Mouse (Mus musculus): ENCODE measurements around the gene Clcnkb. TPM values are rescaled to one million over a fixed set of nuclear protein-coding genes. Genes with fewer than 3 reads are reported as not detected.

The Clcnkb gene
- polyA plus RNA-seq, 1 experiment from 2014 or later, result 1.2 TPM

DNA sequence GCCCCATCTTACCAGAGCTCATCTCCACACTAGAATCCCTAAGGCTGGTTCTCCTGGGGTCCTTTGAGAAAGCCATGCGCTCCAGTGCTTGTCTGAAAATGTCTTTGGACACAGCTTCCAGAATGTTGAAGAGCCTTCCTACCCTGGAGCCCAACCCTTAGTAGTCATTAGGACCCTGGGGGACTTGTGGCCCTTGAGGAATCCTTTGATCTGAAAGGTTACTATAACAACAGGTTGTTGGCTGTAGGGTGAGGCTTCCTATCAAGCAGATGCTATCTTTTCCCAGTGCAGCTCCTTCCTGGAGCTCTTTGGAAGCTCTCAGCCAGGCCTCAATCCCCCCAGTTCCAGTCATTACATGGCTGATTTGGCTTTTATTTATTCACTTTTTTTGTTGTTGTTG is 20.2 kb upstream of the Clcnkb start, which contains the start of gene Srarp:
TSS of gene Srarp (minus strand) at position 132 of the 400 bp plus-strand sequence.
- no peaks in the 10 kb centered on the region for H3K27me3 ChIP-seq
- ATAC-seq, result no peak
- TF ChIP-seq CTCF (IDR thresholded peaks at IDR 0.05), result no peak
- in situ Hi-C loops (cut with MboI; ENCODE audit: low pct_unique_long_range_greater_than_20kb), result loop anchor here (5.0 kb wide), 1 partner anchor 34 kb away; no protein-coding TSS in a partner anchor
- DNase-seq (ENCODE audit: low read depth, low spot score), result no peak
- POLR2A ChIA-PET, result no interaction called here
- CTCF ChIA-PET, result no interaction called here

- in situ Hi-C loops (cut with MboI; ENCODE audit: low pct_unique_long_range_greater_than_20kb), result no loop called here
- DNase-seq (ENCODE audit: low read depth, low spot score) (no peak), ATAC-seq (no peak)
- no peak for TF ChIP-seq CTCF (IDR thresholded peaks at IDR 0.05)
- POLR2A ChIA-PET, result no interaction called here
- CTCF ChIA-PET, result no interaction called here
- no peaks in the 10 kb centered on the region for H3K27me3 ChIP-seq
Measured at GRCm38 (mm10) chr4:141433191-141433590, 17.4 kb upstream of the Clcnkb start.

DNA sequence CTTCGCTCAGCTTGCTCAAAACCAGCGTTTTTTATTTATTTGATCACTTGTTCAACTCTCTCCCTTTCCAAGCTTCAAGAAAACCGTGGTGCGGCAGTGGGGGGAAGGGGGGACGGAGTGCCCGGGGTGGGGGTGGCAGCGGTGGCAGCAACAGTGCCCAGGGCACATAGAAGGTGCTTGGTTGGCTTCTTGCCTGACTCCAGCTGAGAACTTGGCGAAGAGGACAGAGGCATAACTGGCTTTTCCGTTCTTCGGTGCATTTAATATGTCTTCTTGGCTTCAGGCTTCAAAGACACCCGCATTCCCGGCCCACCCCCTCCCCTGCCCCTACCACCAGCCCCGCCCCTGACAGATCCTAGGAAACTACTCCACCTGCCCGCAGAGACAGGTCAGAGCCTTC is 16.9 kb upstream of the Clcnkb start:
- no peaks in the 10 kb centered on the region for H3K27me3 ChIP-seq
- ATAC-seq (no peak), DNase-seq (ENCODE audit: low read depth, low spot score) (no peak)
- ChIA-PET POLR2A (interaction anchor here (0.9 kb wide), 1 partner anchor 128 kb away, joined by 5 read pairs; no protein-coding TSS in a partner anchor), CTCF (interaction anchor here (8.1 kb wide), 1 partner anchor 28 kb away, joined by 134 read pairs; no protein-coding TSS in a partner anchor)
- in situ Hi-C loops (cut with MboI; ENCODE audit: low pct_unique_long_range_greater_than_20kb), result no loop called here
- no peak for TF ChIP-seq CTCF (IDR thresholded peaks at IDR 0.05)

DNA sequence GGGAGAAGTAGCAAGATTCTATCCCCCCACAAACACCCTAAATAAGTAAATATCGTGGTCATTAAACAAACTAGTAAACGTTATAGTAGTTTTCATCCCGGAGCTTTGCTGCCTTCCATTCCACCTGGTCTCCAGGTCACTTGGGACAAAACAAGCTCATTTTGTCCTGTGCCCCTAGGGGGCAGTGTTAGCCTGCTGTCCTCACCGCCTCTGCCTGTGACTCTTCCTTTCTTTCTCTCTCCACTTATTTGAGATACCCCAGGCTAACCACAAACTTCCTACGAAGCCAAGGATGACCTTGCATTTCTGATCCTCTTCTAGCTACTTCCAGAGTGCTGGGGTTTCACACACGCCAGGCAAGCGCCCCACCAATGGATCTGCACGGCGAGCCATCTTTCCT is 15.2 kb upstream of the Clcnkb start:
- ChIA-PET POLR2A (no interaction called here), CTCF (interaction anchor here (0.7 to 8.1 kb wide), 22 partner anchors 8 to 164 kb away, joined by 3 to 134 read pairs (median 3); partner anchors contain the start of gene Hspb7)
- DNase-seq (ENCODE audit: low read depth, low spot score), result no peak
- in situ Hi-C loops (cut with MboI; ENCODE audit: low pct_unique_long_range_greater_than_20kb), result no loop called here
- H3K27me3 ChIP-seq, result no peaks in the 10 kb centered on the region
- no peak for TF ChIP-seq CTCF (IDR thresholded peaks at IDR 0.05)
- no peak for ATAC-seq

DNA sequence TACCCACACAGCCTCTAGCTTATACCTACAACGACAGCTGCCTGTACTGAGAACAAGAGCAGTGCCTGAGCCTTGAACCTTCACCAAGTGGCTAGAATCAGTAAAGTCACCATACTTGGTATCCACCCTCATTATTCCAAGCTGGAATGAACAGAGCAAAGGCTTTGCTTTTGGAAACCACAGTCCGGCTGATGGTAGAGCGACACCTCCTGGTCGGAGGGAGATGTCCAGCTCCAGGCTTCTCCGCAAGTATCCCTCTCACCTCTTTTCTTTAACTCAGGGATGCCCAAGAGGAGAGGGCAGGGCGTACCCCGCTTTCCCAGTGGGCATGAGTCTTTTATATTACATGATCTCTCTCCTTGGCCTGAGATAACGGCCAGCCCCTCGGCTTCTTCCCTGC is 14.0 kb upstream of the Clcnkb start:
- TF ChIP-seq CTCF (IDR thresholded peaks at IDR 0.05), result no peak
- CTCF ChIA-PET, result interaction anchor here (1.1 to 8.1 kb wide), 9 partner anchors 14 to 165 kb away, joined by 3 to 134 read pairs (median 4); partner anchors contain the start of gene Clcnkb

GRCm38 (mm10) chr4:141429381-141429780 is 13.6 kb upstream of the Clcnkb start:
- ChIA-PET POLR2A (interaction anchor here (3.2 kb wide), 1 partner anchor 23 kb away, joined by 16 read pairs; no protein-coding TSS in a partner anchor), CTCF (interaction anchor here (1.1 to 8.1 kb wide), 7 partner anchors 13 to 165 kb away, joined by 3 to 134 read pairs (median 4); partner anchors contain the start of gene Clcnkb)
- DNase-seq (ENCODE audit: low read depth, low spot score) (no peak), ATAC-seq (no peak)
- in situ Hi-C loops (cut with MboI; ENCODE audit: low pct_unique_long_range_greater_than_20kb), result no loop called here
- no peaks in the 10 kb centered on the region for H3K27me3 ChIP-seq
- TF ChIP-seq CTCF (IDR thresholded peaks at IDR 0.05), result no peak

More for the DNA sequence above, 14.0 kb upstream of the Clcnkb start:
- DNase-seq (ENCODE audit: low read depth, low spot score) (no peak), ATAC-seq (no peak)
- H3K27me3 ChIP-seq, result no peaks in the 10 kb centered on the region
- POLR2A ChIA-PET, result interaction anchor here (3.2 kb wide), 1 partner anchor 23 kb away, joined by 16 read pairs; no protein-coding TSS in a partner anchor
- in situ Hi-C loops (cut with MboI; ENCODE audit: low pct_unique_long_range_greater_than_20kb), result no loop called here

GRCm38 (mm10) chr4:141427921-141428320 is 12.1 kb upstream of the Clcnkb start:
- ATAC-seq (no peak), DNase-seq (ENCODE audit: low read depth, low spot score) (no peak)
- in situ Hi-C loops (cut with MboI; ENCODE audit: low pct_unique_long_range_greater_than_20kb), result no loop called here
- H3K27me3 ChIP-seq, result no peaks in the 10 kb centered on the region
- ChIA-PET CTCF (interaction anchor here (1.2 to 8.1 kb wide), 2 partner anchors 23 to 148 kb away, joined by 4 to 134 read pairs; no protein-coding TSS in a partner anchor), POLR2A (interaction anchor here (3.2 kb wide), 1 partner anchor 21 kb away, joined by 16 read pairs; no protein-coding TSS in a partner anchor)
- no peak for TF ChIP-seq CTCF (IDR thresholded peaks at IDR 0.05)

DNA sequence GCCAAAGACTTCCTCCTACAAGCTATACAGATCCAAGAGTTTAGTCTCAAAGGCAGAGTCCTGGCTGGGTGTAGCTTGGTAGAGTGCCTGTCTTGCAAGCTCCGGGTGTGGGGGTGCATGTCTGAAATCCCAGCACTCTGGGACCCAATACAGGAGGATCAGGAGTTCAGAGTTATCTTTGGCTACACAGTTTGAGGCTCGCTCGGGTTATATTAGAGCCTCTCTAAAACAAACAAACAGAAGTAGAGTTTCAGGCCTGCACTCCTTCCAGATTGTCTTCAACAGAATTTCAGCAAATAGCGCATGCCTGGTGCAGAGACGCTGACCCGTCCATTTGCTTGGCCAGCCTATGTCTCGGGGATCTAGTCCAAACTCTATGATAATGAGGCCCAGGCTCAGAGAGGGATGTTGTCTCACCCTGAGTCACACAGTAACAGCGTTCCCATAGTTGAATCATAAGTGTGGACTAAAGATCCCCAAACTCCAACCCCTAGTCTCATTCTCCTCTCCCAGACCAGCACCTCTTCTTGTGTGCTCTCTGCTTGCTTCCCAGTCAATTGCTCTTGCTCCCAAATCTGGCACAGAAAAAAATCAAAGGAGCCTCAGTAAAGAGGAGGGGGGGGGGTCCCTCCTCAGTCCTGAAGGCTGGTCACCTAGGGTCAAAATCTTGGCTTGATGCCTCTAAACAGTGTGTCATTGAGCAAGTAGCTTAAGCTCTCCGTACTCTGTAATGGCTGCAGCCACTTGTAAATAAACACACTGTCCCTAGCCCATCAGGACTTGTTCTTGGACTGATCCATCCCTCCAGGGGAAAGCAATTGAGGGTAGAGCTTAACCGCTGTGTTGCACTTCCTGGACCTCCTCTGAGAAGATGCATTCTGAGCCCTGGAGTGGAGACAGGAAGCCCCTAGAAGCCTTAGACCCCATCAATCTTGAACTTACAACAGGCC is 11.3 kb upstream of the Clcnkb start:
- no peaks in the 10 kb centered on the region for H3K27me3 ChIP-seq
- no peak for DNase-seq (ENCODE audit: low read depth, low spot score)
- POLR2A ChIA-PET, result interaction anchor here (3.2 kb wide), 1 partner anchor 21 kb away, joined by 16 read pairs; no protein-coding TSS in a partner anchor
- CTCF ChIA-PET, result interaction anchor here (0.9 to 8.1 kb wide), 3 partner anchors 22 to 149 kb away, joined by 4 to 134 read pairs (median 4); no protein-coding TSS in a partner anchor
- no peak for ATAC-seq
- in situ Hi-C loops (cut with MboI; ENCODE audit: low pct_unique_long_range_greater_than_20kb), result no loop called here
- TF ChIP-seq CTCF (IDR thresholded peaks at IDR 0.05), result no peak

- H3K27me3 ChIP-seq, result no peaks in the 10 kb centered on the region
- CTCF ChIA-PET, result interaction anchor here (0.9 to 8.1 kb wide), 4 partner anchors 21 to 147 kb away, joined by 3 to 134 read pairs (median 4); no protein-coding TSS in a partner anchor
- POLR2A ChIA-PET, result interaction anchor here (1.0 to 1.4 kb wide), 2 partner anchors 18 to 21 kb away, joined by 3 read pairs; no protein-coding TSS in a partner anchor
- DNase-seq (ENCODE audit: low read depth, low spot score) (peak; percentile 61), ATAC-seq (peak; percentile 70)
- in situ Hi-C loops (cut with MboI; ENCODE audit: low pct_unique_long_range_greater_than_20kb), result no loop called here
- no peak for TF ChIP-seq CTCF (IDR thresholded peaks at IDR 0.05)
Measured at GRCm38 (mm10) chr4:141425484-141426479, 10.0 kb upstream of the Clcnkb start.
